Mouse (Mus musculus) hindbrain, embryonic 12.5 days (tissue): Measurements from ENCODE around the gene Cipc. TPM values are rescaled to one million over a fixed set of nuclear protein-coding genes. Genes with fewer than 3 reads are reported as not detected.
A peak's percentile ranks its signal among the peaks of the same experiment; 100 is the strongest.

Source experiments
- ATAC-seq: fragments of 200-750 bp; cut with Nextera tagmentation; 2 replicates; pipeline ENCODE4 v1.8.0; 2017; ENCODE audit warnings: moderate TSS enrichment; ENCODE audit not compliant: low FRiP score
- H3K27ac ChIP-seq: fragments of 300-500 bp; sonication (generic); 2 replicates; pipeline ENCODE4 v1.5.1; 2016; ENCODE audit warnings: mild to moderate bottlenecking
- H3K27me3 ChIP-seq: fragments of 300-500 bp; sonication (generic); 2 replicates; pipeline ENCODE4 v1.6.1; 2016; ENCODE audit warnings: mild to moderate bottlenecking
- H3K36me3 ChIP-seq: fragments of 300-500 bp; sonication (generic); 2 replicates; pipeline ENCODE4 v1.6.1; 2016; ENCODE audit warnings: mild to moderate bottlenecking
- H3K4me1 ChIP-seq: fragments of 300-500 bp; sonication (generic); 2 replicates; pipeline ENCODE4 v1.6.1; 2016
- H3K4me2 ChIP-seq: fragments of 300-500 bp; sonication (generic); replicated peaks from 2 replicates; pipeline ENCODE4 v1.6.1; 2016; ENCODE audit warnings: mild to moderate bottlenecking
- H3K4me3 ChIP-seq: fragments of 300-500 bp; sonication (generic); 2 replicates; pipeline ENCODE4 v1.5.1; 2016; ENCODE audit warnings: mild to moderate bottlenecking
- H3K9ac ChIP-seq: fragments of 300-500 bp; sonication (generic); 2 replicates; pipeline ENCODE4 v1.6.1; 2016; ENCODE audit warnings: mild to moderate bottlenecking, moderate library complexity
- H3K9me3 ChIP-seq: fragments of 300-500 bp; sonication (generic); replicated peaks from 2 replicates; pipeline ENCODE4 v1.6.1; 2016; ENCODE audit warnings: mild to moderate bottlenecking
- whole genome bisulfite sequencing: fragments of 180-500 bp; shearing (Covaris S2); methylation state at CpG from one replicate; pipeline ENCODE4 v1.1.7; 2016; 5-methylcytosine and 5-hydroxymethylcytosine counted together
- polyA plus RNA-seq: library from polyadenylated mRNA; unstranded; fragments of >200 nt; fragmentation: Nextera tagmentation; extraction: Ambion mirVana; gene quantifications from 2 replicates; pipeline ENCODE4 v1.2.1, GENCODE M21; 2016

Cipc gene
- polyA plus RNA-seq, 1 experiment from 2014 or later, result 41.1 TPM

DNA sequence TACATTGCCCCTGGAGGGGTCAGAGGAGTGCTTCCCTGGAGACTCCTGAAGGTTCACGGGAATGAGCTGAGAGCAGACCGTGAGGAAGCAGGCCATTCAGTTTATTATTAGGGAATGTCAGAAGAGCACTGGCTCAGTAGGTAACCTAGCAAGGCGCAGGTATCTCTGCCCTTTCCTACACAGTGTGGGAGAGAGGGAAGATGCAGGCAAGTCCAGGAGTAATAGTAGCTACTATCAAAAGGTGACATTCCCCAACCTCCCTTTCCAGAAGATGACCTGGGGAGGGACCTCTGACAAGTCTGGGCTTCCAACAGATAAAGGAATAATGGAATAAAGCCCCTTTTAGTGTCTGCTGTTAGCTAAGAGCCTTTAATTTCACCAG lies 22.4 kb downstream of the Cipc start:
- Histone ChIP-seq H3K9ac (no peak overlapping the region), H3K36me3 (peaks cover 18% of the 10 kb centered on the region), H3K4me3 (no peak overlapping the region), H3K9me3 (no peaks in the 10 kb centered on the region), H3K27ac (no peak overlapping the region), H3K27me3 (no peaks in the 10 kb centered on the region), H3K4me2 (no peak overlapping the region), H3K4me1 (peaks cover 18% of the 10 kb centered on the region)
- ATAC-seq, result no peak
- 63% methylated on average over 3 of the region's 3 CpGs for WGBS

DNA sequence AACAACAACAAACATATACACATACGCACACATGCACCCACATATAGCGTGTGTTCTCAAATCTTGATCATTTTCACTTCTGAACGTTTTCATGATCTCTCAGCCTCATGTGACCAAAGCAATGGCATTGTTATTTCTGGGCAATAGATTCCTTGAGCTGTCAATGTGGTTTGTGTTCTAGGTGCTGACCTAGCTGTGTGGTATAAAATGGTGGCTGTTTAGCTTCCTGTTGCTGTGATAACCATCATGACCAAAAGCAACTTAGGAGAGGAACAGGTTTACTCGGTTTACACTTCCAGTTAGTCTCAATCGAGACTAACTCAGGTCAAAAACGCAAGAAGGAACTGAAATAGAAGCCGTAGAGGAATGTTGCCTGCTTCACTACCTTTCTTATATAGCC lies 24.2 kb downstream of the Cipc start:
- H3K36me3 ChIP-seq, result peaks cover under 1% of the 10 kb centered on the region
- H3K27me3 ChIP-seq, result peaks cover 5% of the 10 kb centered on the region; the same call in 1 of the 2 replicates
- H3K9ac ChIP-seq, result no peak overlapping the region
- peaks cover 31% of the 10 kb centered on the region for H3K4me1 ChIP-seq
- no peaks in the 10 kb centered on the region for H3K9me3 ChIP-seq
- no peak for ATAC-seq
- WGBS, result 93% methylated on average over 7 of the region's 7 CpGs
- no peak overlapping the region for H3K4me3 ChIP-seq
- H3K27ac ChIP-seq, result no peak overlapping the region
- H3K4me2 ChIP-seq, result no peak overlapping the region

DNA sequence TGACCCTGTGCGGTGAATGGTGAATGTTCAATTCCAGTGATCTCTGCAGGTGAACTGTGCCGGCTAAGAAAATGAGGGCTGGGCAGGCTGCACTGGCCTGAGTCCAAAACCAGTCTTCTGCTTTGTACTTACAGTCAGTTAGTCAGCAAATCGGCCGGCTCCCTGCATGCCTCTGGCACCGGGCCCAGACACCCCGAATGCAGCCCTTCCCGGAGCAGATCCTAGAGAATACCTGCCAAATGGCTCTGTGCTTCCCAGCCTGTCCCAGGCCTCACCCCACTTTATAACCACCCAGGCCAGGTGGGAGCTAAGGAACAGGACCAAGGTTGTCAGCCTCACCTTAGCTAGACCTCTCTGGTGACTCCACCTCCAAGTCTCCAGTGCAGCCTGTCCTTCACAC lies 26.4 kb downstream of the Cipc start:
- no peak for ATAC-seq
- peaks cover 31% of the 10 kb centered on the region for H3K4me1 ChIP-seq
- peak overlapping the region; percentile 12; the same call in 1 of the 2 replicates for H3K27ac ChIP-seq
- 37% methylated on average over 7 of the region's 7 CpGs for WGBS
- no peaks in the 10 kb centered on the region for H3K9me3 ChIP-seq
- H3K4me3 ChIP-seq, result no peak overlapping the region
- no peak overlapping the region for H3K4me2 ChIP-seq
- no peaks in the 10 kb centered on the region for H3K36me3 ChIP-seq
- H3K9ac ChIP-seq, result no peak overlapping the region
- H3K27me3 ChIP-seq, result peaks cover 7% of the 10 kb centered on the region; the same call in 1 of the 2 replicates

DNA sequence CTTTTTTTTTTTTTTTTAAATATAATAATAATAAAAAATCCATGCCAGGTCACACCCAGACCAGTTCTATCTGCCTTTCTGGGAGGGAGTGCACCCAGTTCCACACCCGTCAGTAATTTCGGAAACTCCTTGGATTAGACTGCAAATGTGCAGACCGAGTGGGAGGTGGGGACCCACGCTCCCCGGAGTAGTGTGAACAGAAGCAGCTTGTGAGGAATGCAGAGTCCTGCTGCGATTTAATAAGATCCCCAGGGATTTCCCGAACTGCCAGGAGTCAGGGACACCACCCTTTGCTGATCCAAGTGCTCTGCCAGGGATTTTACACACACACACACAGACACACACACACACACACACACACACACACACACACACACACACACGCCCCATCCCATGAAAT lies 26.9 kb downstream of the Cipc start:
- Histone ChIP-seq H3K36me3 (no peaks in the 10 kb centered on the region), H3K27me3 (peaks cover 12% of the 10 kb centered on the region), H3K4me2 (peak overlapping the region; percentile 52), H3K27ac (peak overlapping the region; percentile 55; the same call in 1 of the 2 replicates), H3K4me3 (no peak overlapping the region), H3K4me1 (peaks cover 31% of the 10 kb centered on the region), H3K9ac (0 out of 2 replicates have a peak overlapping the region, but pooled peaks have one; percentile 54), H3K9me3 (no peaks in the 10 kb centered on the region)
- ATAC-seq, result no peak
- 43% methylated on average over 8 of the region's 8 CpGs for WGBS

DNA sequence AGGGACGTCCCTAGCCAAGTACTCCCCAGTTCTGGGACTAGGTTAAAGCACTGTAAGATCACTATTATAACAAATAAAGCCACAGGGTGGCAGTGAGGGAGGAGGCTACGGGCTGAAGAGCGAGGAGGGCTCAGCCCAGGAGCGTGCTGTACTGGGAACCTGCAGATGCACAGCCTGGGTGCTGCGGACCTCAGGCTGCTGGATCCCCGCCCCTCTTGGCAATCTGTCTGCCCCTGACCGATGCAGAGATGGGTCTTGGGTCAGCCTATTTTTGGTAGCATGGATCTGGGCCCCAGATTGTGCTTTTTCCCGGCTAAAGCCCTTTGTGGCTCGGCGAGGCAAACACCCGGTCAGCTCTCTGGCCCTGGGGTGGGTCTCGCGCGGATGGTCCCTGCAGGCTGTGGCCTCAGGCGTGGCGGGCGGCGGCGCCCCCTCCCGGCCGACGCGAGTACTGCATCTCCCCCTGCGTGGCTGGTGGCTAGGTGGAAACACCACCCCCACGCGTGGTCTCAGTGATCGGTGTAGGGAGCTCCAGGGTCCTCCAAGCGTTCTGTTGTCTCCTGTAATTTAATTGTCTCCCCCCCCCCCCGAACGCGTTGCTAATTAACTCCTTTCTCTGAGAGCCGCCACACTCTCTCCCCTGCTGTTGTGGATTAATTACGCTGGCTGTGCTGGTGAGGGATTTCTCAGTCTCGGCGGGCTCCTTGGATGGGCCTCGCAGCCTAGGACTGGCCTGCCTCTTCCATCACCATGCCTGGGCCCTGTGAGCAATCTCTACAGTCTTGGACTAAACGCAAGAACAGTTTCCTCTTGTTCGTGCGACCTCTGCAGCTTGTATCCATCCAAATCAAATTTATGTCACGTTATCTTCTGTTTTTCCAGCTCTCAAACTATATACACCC lies 27.8 kb downstream of the Cipc start:
- Histone ChIP-seq H3K27ac (peak overlapping the region; percentile 55), H3K9me3 (no peaks in the 10 kb centered on the region), H3K36me3 (no peaks in the 10 kb centered on the region), H3K27me3 (peaks cover 19% of the 10 kb centered on the region), H3K4me3 (peak overlapping the region; percentile 25), H3K9ac (peak overlapping the region; percentile 54), H3K4me1 (peaks cover 28% of the 10 kb centered on the region), H3K4me2 (peak overlapping the region; percentile 52)
- peak; percentile 78 for ATAC-seq
- WGBS, result 9% methylated on average over 39 of the region's 40 CpGs

DNA sequence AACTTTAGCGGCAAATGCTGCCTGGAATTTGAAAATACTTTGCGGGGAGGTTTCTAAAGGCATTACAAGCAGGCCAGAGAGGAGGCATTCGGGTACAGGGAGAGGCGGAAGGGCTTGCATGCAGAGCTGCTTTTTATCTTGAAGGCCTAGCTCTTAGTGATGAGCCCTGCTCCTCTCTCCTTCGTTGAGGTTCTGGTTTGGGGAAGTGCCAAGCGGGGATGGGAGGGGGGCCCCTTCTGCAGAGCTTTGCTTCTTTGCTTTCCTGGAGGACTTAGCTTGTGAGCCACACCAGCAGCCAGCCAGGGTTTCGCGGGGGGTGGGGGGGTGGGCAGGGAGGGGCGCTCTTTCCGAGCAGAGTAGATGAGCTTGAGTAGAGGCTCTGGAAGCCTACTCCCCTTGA lies 28.9 kb downstream of the Cipc start:
- Histone ChIP-seq H3K4me1 (peaks cover 28% of the 10 kb centered on the region), H3K9ac (no peak overlapping the region), H3K9me3 (no peaks in the 10 kb centered on the region), H3K36me3 (no peaks in the 10 kb centered on the region), H3K4me2 (no peak overlapping the region), H3K27ac (no peak overlapping the region), H3K27me3 (peaks cover 27% of the 10 kb centered on the region), H3K4me3 (no peak overlapping the region)
- 68% methylated on average over 10 of the region's 10 CpGs for WGBS
- no peak for ATAC-seq

DNA sequence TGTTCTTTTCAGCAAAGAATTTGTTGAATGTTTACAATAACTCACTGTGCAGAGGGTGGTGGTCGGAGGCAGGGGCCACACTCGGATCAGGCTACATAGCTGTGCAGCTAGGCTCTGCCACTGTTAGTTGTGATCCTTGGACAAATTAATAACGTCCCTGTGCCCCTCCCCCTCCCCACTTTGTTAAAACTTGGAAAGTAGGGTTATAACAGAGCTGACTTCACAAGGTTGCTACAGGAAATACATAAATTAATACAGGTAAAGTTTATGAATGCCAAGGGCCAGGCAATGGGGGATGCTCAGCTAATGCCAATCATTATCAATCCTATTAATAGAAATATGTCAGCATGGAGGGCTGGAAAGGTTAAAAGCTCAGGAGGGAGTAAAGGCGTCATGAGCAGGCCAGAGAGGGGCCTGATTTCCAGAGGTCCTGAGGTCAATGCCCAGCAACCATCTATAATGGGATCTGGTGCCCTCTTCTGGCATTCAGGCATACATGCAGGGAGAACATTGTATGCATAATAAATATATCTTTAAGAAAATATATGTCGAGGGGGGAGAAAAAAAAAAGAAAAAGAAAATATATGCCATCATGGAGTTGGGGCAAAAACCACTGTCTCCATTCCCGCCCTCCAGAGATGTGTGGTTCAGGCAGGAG lies 29.8 kb downstream of the Cipc start:
- Histone ChIP-seq H3K36me3 (no peaks in the 10 kb centered on the region), H3K4me1 (peaks cover 28% of the 10 kb centered on the region), H3K27ac (no peak overlapping the region), H3K4me2 (no peak overlapping the region), H3K4me3 (no peak overlapping the region), H3K9me3 (no peaks in the 10 kb centered on the region), H3K9ac (no peak overlapping the region), H3K27me3 (peaks cover 36% of the 10 kb centered on the region)
- 64% methylated on average over 6 of the region's 6 CpGs for WGBS
- ATAC-seq, result no peak

DNA sequence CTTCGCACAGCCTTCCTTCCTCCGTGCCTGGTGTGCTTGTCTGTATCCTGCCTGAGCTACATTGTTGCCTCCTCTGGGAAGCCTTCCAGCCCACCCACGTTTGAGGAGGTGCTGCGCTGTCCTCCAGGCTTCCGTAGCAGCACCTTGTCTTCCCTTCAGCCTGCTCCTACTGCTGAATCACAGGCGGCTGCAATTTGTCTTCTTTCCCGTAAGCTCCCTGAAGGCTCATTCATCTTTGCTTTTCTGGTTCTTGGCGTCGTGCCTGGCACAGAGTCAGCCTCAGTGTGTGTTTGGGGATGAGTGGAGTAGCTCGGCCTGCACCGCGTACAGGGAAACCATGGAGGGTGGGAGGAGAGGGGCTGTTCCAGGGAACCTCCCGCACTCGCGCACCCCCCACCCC lies 31.0 kb downstream of the Cipc start:
- no peaks in the 10 kb centered on the region for H3K36me3 ChIP-seq
- H3K9me3 ChIP-seq, result no peaks in the 10 kb centered on the region
- WGBS, result 19% methylated on average over 15 of the region's 15 CpGs
- H3K27ac ChIP-seq, result no peak overlapping the region
- peaks cover 45% of the 10 kb centered on the region for H3K27me3 ChIP-seq
- H3K4me2 ChIP-seq, result no peak overlapping the region
- no peak overlapping the region for H3K4me3 ChIP-seq
- no peak overlapping the region for H3K9ac ChIP-seq
- H3K4me1 ChIP-seq, result peaks cover 29% of the 10 kb centered on the region
- ATAC-seq, result no peak

DNA sequence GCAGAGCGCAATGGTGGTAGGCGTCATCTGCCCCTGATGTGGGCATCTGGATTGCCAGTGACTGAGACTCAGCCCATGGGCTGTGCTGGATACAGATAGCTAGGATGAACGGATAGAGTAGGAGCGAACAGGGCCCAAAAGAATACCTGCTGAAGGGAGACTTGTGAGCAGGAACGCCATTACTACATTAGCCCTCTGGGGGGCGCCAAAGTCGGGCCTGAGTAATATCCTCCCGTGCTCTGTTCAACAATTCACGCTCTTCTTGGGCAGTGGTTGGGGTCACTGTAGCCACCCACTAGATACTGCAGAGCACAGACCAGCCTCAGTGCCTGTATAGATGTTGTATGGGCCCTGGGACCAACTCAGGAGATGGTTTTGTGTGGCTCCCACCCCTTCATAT lies 34.3 kb downstream of the Cipc start:
- Histone ChIP-seq H3K4me3 (no peak overlapping the region), H3K4me2 (no peak overlapping the region), H3K36me3 (no peaks in the 10 kb centered on the region), H3K27me3 (peaks cover 72% of the 10 kb centered on the region), H3K4me1 (peaks cover 17% of the 10 kb centered on the region), H3K9me3 (no peaks in the 10 kb centered on the region), H3K9ac (no peak overlapping the region), H3K27ac (no peak overlapping the region)
- ATAC-seq, result no peak
- WGBS, result 24% methylated on average over 9 of the region's 9 CpGs

DNA sequence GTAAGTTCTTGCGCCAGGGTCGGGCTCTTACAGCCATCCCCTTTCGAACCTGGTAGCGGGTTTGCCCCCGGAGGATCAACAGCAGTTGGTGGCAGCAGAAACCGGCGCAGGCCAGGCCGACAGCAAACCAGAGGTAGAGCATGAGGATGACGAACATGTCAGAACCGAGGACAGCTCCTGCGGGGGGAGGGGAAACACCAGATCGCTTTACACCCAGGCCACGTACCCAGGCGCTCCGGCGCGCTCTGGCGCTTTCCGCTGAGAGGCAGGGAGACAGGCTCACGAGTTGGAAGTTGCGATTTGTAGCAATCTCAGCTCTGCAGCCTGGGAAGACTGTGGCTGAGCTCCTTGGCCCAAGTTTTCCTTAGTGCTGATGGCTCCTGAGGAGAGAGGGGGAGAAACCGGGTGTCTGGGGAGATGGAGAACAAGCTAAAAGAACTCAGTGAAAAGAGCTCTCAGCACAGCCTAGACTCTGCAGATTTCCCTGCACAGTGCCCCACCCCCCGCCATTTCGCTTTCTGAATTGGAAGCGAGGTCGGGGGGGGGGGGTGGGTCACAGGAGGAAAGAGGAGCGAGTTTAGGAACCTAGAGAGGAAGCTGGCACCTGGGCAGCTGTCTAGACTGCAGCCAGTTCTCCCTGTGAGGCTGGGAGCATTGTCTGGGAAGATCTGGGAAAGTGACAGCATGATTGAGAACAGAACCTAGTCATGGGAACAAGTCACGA lies 36.8 kb downstream of the Cipc start:
- Histone ChIP-seq H3K9me3 (no peaks in the 10 kb centered on the region), H3K27me3 (peaks cover 90% of the 10 kb centered on the region), H3K4me3 (peak overlapping the region; percentile 22), H3K4me2 (peak overlapping the region; percentile 49), H3K9ac (0 out of 2 replicates have a peak overlapping the region, but pooled peaks have one; percentile 13), H3K27ac (no peak overlapping the region), H3K4me1 (peaks cover 17% of the 10 kb centered on the region), H3K36me3 (no peaks in the 10 kb centered on the region)
- peak; percentile 66 for ATAC-seq
- WGBS, result 2% methylated on average over 24 of the region's 28 CpGs

DNA sequence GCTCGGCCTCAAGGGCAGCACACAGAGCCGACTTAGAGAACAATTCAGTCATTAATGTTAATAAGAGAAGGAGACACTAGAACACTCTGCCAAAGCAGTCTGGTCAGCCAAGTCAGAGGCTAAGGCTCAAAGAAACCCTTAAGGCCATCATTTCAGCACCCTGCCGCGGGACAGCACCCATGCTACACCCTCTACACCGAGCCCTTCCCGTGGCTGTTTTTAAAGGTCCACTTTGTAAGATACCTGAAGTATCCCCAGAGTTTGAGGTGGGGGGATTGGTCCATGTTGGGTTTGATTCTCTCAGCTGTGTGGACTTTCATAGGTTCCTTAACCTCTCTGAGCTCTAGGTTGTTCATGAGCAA lies 37.3 kb downstream of the Cipc start:
- WGBS, result 7% methylated on average over 6 of the region's 6 CpGs
- peak; percentile 7; the same call in 1 of the 2 replicates for ATAC-seq
- peaks cover 90% of the 10 kb centered on the region for H3K27me3 ChIP-seq
- no peak overlapping the region for H3K4me3 ChIP-seq
- H3K4me1 ChIP-seq, result peaks cover 17% of the 10 kb centered on the region
- peak overlapping the region; percentile 49 for H3K4me2 ChIP-seq
- H3K36me3 ChIP-seq, result no peaks in the 10 kb centered on the region
- no peak overlapping the region for H3K27ac ChIP-seq
- no peak overlapping the region for H3K9ac ChIP-seq
- H3K9me3 ChIP-seq, result no peaks in the 10 kb centered on the region

DNA sequence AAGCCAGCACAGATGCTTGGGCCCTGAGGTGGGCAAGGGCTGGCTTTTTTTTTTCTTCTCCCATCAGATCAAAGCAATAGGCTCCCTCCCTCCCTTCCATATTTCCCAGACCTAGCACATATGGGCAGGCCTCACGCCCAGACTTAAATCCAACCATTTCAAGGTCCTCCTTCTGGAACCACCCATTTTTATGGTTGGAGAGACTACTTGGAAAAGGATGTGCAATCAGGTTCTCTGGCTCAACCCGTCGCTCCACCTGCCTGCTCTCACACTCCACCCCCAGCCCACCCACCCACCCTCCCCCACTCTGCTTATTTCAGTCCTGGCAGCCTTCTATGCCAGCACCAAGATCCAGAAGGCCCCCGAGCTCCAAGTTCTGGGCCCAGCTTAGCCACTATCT lies 39.7 kb downstream of the Cipc start:
- Histone ChIP-seq H3K9ac (no peak overlapping the region), H3K27ac (no peak overlapping the region), H3K36me3 (no peaks in the 10 kb centered on the region), H3K27me3 (peaks cover 95% of the 10 kb centered on the region), H3K4me3 (no peak overlapping the region), H3K9me3 (no peaks in the 10 kb centered on the region), H3K4me1 (peaks cover 35% of the 10 kb centered on the region), H3K4me2 (no peak overlapping the region)
- no peak for ATAC-seq
- WGBS, result 77% methylated on average over 4 of the region's 4 CpGs
